Mouse (Mus musculus) intestine, embryonic 16.5 days (tissue): ENCODE data around the gene Zcchc4. TPM values are rescaled to one million over a fixed set of nuclear protein-coding genes. Genes with fewer than 3 reads are reported as not detected.

Experiments
- ATAC-seq: fragments of 200-750 bp; cut with Nextera tagmentation; 2 replicates; pipeline ENCODE4 v1.8.0; 2017; ENCODE audit warnings: moderate TSS enrichment, moderate library complexity
- H3K27ac ChIP-seq: fragments of 300-500 bp; sonication (generic); 2 replicates; pipeline ENCODE4 v1.5.1; 2014; ENCODE audit warnings: mild to moderate bottlenecking, low read length
- H3K27me3 ChIP-seq: fragments of 300-500 bp; sonication (generic); replicated peaks from 2 replicates; pipeline ENCODE4 v1.6.1; 2014; ENCODE audit warnings: low read length, control low read depth, mixed read lengths; ENCODE audit not compliant: control insufficient read depth, insufficient read depth
- H3K36me3 ChIP-seq: fragments of 300-500 bp; sonication (generic); 2 replicates; pipeline ENCODE4 v1.6.1; 2014; ENCODE audit warnings: low read length, control low read depth; ENCODE audit not compliant: control insufficient read depth, insufficient read depth
- H3K4me1 ChIP-seq: fragments of 300-500 bp; sonication (generic); 2 replicates; pipeline ENCODE4 v1.6.1; 2014; ENCODE audit warnings: low read length, control low read depth, mixed read lengths; ENCODE audit not compliant: control insufficient read depth, insufficient read depth
- H3K4me2 ChIP-seq: fragments of 300-500 bp; sonication (generic); 2 replicates; pipeline ENCODE4 v1.6.1; 2014; ENCODE audit warnings: low read depth, low read length, control low read depth
- H3K4me3 ChIP-seq: fragments of 300-500 bp; sonication (generic); 2 replicates; pipeline ENCODE4 v1.5.1; 2014; ENCODE audit warnings: mild to moderate bottlenecking, low read length
- H3K9ac ChIP-seq: fragments of 300-500 bp; sonication (generic); 2 replicates; pipeline ENCODE4 v1.6.1; 2014; ENCODE audit warnings: low read depth, low read length
- H3K9me3 ChIP-seq: fragments of 300-500 bp; sonication (generic); 2 replicates; pipeline ENCODE4 v1.6.1; 2016; ENCODE audit warnings: low read length, control low read depth; ENCODE audit not compliant: control insufficient read depth
- WGBS: fragments of 180-500 bp; shearing (Covaris S2); extraction: QIAGEN DNeasy Blood & Tissue Kit; methylation state at CpG from one replicate; pipeline ENCODE4 v1.1.7; 2014; 5-methylcytosine and 5-hydroxymethylcytosine counted together
- polyA plus RNA-seq: library from polyadenylated mRNA; unstranded; fragments of >200 nt; fragmentation: Nextera tagmentation; extraction: Ambion mirVana; gene quantifications from 2 replicates; pipeline ENCODE4 v1.2.1, GENCODE M21; 2015

Zcchc4 gene
- polyA plus RNA-seq, 1 experiment from 2014 or later: 11.6 TPM

- H3K9me3 ChIP-seq: no peaks in the 10 kb centered on the region
- no peak overlapping the region for H3K4me3 ChIP-seq
- no peak overlapping the region for H3K4me2 ChIP-seq
- H3K27ac ChIP-seq: no peak overlapping the region
- H3K36me3 ChIP-seq: peaks cover 2% of the 10 kb centered on the region; the same call in 1 of the 2 replicates
- WGBS: 68% methylated on average over 14 of the region's 14 CpGs
- no peak overlapping the region for H3K9ac ChIP-seq
- peak; percentile 90 for ATAC-seq
- H3K27me3 ChIP-seq: no peaks in the 10 kb centered on the region
- no peaks in the 10 kb centered on the region for H3K4me1 ChIP-seq
Measured at GRCm38 (mm10) chr5:52811056-52811455, 35.8 kb downstream of the Zcchc4 start.

GRCm38 (mm10) chr5:52812456-52812855 is 37.2 kb downstream of the Zcchc4 start:
- H3K4me3 ChIP-seq: no peak overlapping the region
- H3K36me3 ChIP-seq: peaks cover 2% of the 10 kb centered on the region; the same call in 1 of the 2 replicates
- H3K4me2 ChIP-seq: no peak overlapping the region
- no peak overlapping the region for H3K27ac ChIP-seq
- no peak overlapping the region for H3K9ac ChIP-seq
- H3K27me3 ChIP-seq: no peaks in the 10 kb centered on the region
- ATAC-seq: no peak
- no peaks in the 10 kb centered on the region for H3K4me1 ChIP-seq
- no peaks in the 10 kb centered on the region for H3K9me3 ChIP-seq
- 88% methylated on average over 10 of the region's 10 CpGs for WGBS

- H3K4me2 ChIP-seq: no peak overlapping the region
- H3K4me3 ChIP-seq: no peak overlapping the region
Measured at GRCm38 (mm10) chr5:52813312-52813711, 38.1 kb downstream of the Zcchc4 start.

GRCm38 (mm10) chr5:52818676-52819075 is 43.5 kb downstream of the Zcchc4 start:
- Histone ChIP-seq H3K36me3 (peaks cover 9% of the 10 kb centered on the region), H3K27ac (no peak overlapping the region), H3K4me3 (no peak overlapping the region), H3K27me3 (no peaks in the 10 kb centered on the region), H3K4me2 (no peak overlapping the region), H3K4me1 (no peaks in the 10 kb centered on the region), H3K9me3 (no peaks in the 10 kb centered on the region), H3K9ac (no peak overlapping the region)
- WGBS: 89% methylated on average over 7 of the region's 7 CpGs
- no peak for ATAC-seq

More at GRCm38 (mm10) chr5:52813312-52813711, 38.1 kb downstream of the Zcchc4 start:
- ATAC-seq: peak; percentile 55; the same call in 1 of the 2 replicates
- H3K27me3 ChIP-seq: no peaks in the 10 kb centered on the region
- H3K36me3 ChIP-seq: peaks cover 2% of the 10 kb centered on the region; the same call in 1 of the 2 replicates
- no peaks in the 10 kb centered on the region for H3K4me1 ChIP-seq
- H3K9me3 ChIP-seq: no peaks in the 10 kb centered on the region
- H3K9ac ChIP-seq: no peak overlapping the region
- no peak overlapping the region for H3K27ac ChIP-seq
- 93% methylated on average over 7 of the region's 7 CpGs for WGBS

GRCm38 (mm10) chr5:52821691-52822090 is 46.5 kb downstream of the Zcchc4 start:
- no peak for ATAC-seq
- no peak overlapping the region for H3K9ac ChIP-seq
- no peaks in the 10 kb centered on the region for H3K27me3 ChIP-seq
- WGBS: 26% methylated on average over 3 of the region's 3 CpGs
- no peaks in the 10 kb centered on the region for H3K4me1 ChIP-seq
- no peak overlapping the region for H3K4me2 ChIP-seq
- H3K9me3 ChIP-seq: no peaks in the 10 kb centered on the region
- H3K27ac ChIP-seq: no peak overlapping the region
- peaks cover 7% of the 10 kb centered on the region for H3K36me3 ChIP-seq
- H3K4me3 ChIP-seq: no peak overlapping the region

GRCm38 (mm10) chr5:52827923-52828322 is 52.7 kb downstream of the Zcchc4 start:
- no peak overlapping the region for H3K9ac ChIP-seq
- no peak overlapping the region for H3K27ac ChIP-seq
- H3K4me3 ChIP-seq: no peak overlapping the region
- 56% methylated on average over 4 of the region's 4 CpGs for WGBS
- H3K4me2 ChIP-seq: no peak overlapping the region
- ATAC-seq: peak; percentile 79
- no peaks in the 10 kb centered on the region; the same call in 1 of the 2 replicates for H3K4me1 ChIP-seq
- no peaks in the 10 kb centered on the region for H3K36me3 ChIP-seq
- no peaks in the 10 kb centered on the region for H3K27me3 ChIP-seq
- no peaks in the 10 kb centered on the region for H3K9me3 ChIP-seq

GRCm38 (mm10) chr5:52833005-52833404 is 57.8 kb downstream of the Zcchc4 start:
- H3K4me2 ChIP-seq: peak overlapping the region; percentile 61
- no peaks in the 10 kb centered on the region for H3K36me3 ChIP-seq
- peak overlapping the region; percentile 77 for H3K4me3 ChIP-seq
- H3K9me3 ChIP-seq: no peaks in the 10 kb centered on the region
- peak overlapping the region; percentile 89 for H3K27ac ChIP-seq
- no peaks in the 10 kb centered on the region for H3K27me3 ChIP-seq
- ATAC-seq: no peak
- peaks cover 4% of the 10 kb centered on the region for H3K4me1 ChIP-seq
- 0 out of 2 replicates have a peak overlapping the region, but pooled peaks have one; percentile 94 for H3K9ac ChIP-seq

GRCm38 (mm10) chr5:52833761-52834274 is 58.6 kb downstream of the Zcchc4 start, which contains the start of gene Anapc4:
TSS of gene Anapc4 (plus strand) at chr5:52834012.
- peak; percentile 99 for ATAC-seq
- H3K9me3 ChIP-seq: no peaks in the 10 kb centered on the region
- under 1% methylated on average over 49 of the region's 50 CpGs for WGBS
- peaks cover 4% of the 10 kb centered on the region for H3K4me1 ChIP-seq
- peak within 1 kb of the TSS; percentile 94 for H3K9ac ChIP-seq
- peak within 1 kb of the TSS; percentile 89 for H3K27ac ChIP-seq
- peak within 1 kb of the TSS; percentile 77 for H3K4me3 ChIP-seq
- H3K27me3 ChIP-seq: no peaks in the 10 kb centered on the region
- no peaks in the 10 kb centered on the region for H3K36me3 ChIP-seq
- H3K4me2 ChIP-seq: peak within 1 kb of the TSS; percentile 80

- Histone ChIP-seq H3K4me3 (peak overlapping the region; percentile 77), H3K4me1 (peaks cover 4% of the 10 kb centered on the region), H3K36me3 (no peaks in the 10 kb centered on the region), H3K27me3 (no peaks in the 10 kb centered on the region), H3K27ac (peak overlapping the region; percentile 89), H3K4me2 (peak overlapping the region; percentile 80), H3K9ac (peak overlapping the region; percentile 94), H3K9me3 (no peaks in the 10 kb centered on the region)
- no peak for ATAC-seq
- 7% methylated on average over 8 of the region's 8 CpGs for WGBS
Measured at GRCm38 (mm10) chr5:52834386-52834785, 59.2 kb downstream of the Zcchc4 start.

- Histone ChIP-seq H3K27ac (no peak overlapping the region), H3K9ac (no peak overlapping the region), H3K4me3 (no peak overlapping the region), H3K27me3 (no peaks in the 10 kb centered on the region), H3K9me3 (no peaks in the 10 kb centered on the region), H3K4me2 (no peak overlapping the region), H3K4me1 (no peaks in the 10 kb centered on the region), H3K36me3 (peaks cover 7% of the 10 kb centered on the region; the same call in 1 of the 2 replicates)
- WGBS: 87% methylated on average over 7 of the region's 7 CpGs
- no peak for ATAC-seq
Measured at GRCm38 (mm10) chr5:52844319-52844718, 69.1 kb downstream of the Zcchc4 start.
